Mouse (Mus musculus) bone marrow, adult 2 months (tissue): ENCODE data around the gene Acad10. TPM values are rescaled to one million over a fixed set of nuclear protein-coding genes. Genes with fewer than 3 reads are reported as not detected.
A peak's percentile ranks its signal among the peaks of the same experiment; 100 is the strongest.
"Not testable (repeated sequence)": the region's sequence is repeated elsewhere in the genome, so short reads cannot be mapped to it uniquely, and the experiment has no call there.

Experiments used
- H3K27ac ChIP-seq: fragments of 200-500 bp; 2 replicates; pipeline ENCODE4 v1.5.1; 2012; ENCODE audit warnings: low read depth, mild to moderate bottlenecking, control low read depth, inconsistent platforms, low read length; ENCODE audit not compliant: control insufficient read depth, poor library complexity, insufficient read depth
- H3K4me1 ChIP-seq: fragments of 200-500 bp; 2 replicates; pipeline ENCODE4 v1.6.1; 2011; ENCODE audit warnings: low read length; ENCODE audit not compliant: control insufficient read depth, insufficient read depth
- H3K4me3 ChIP-seq: fragments of 200-500 bp; replicated peaks from 2 replicates; pipeline ENCODE3; 2011; ENCODE audit warnings: mild to moderate bottlenecking, low read depth, low read length, control low read depth; ENCODE audit not compliant: control insufficient read depth
- CTCF ChIP-seq: fragments of 200-500 bp; IDR thresholded peaks from 2 replicates; pipeline ENCODE4 v1.5.1; 2011; ENCODE audit warnings: low read length, control low read depth; ENCODE audit not compliant: control insufficient read depth, insufficient read depth
- POLR2A ChIP-seq: fragments of 200-500 bp; IDR thresholded peaks from 2 replicates; pipeline ENCODE4 v1.6.1; 2011; ENCODE audit warnings: low read depth, mild to moderate bottlenecking, control low read depth, low read length, borderline replicate concordance; ENCODE audit not compliant: control insufficient read depth
- WGBS: fragments of 180-500 bp; shearing (Covaris S2); methylation state at CpG from one replicate; pipeline ENCODE4 v1.1.7; 2018; 5-methylcytosine and 5-hydroxymethylcytosine counted together
- polyA plus RNA-seq: library from polyadenylated mRNA; stranded (reverse); fragments of >200 nt; gene quantifications from 2 replicates; pipeline ENCODE4 v1.2.4, GENCODE M21; 2011; ENCODE audit warnings: low replicate concordance; ENCODE audit not compliant: missing spikeins, insufficient read depth, insufficient read length

Acad10 gene
- polyA plus RNA-seq, 1 experiment: 8.6 TPM

GRCm38 (mm10) chr5:121664078-121664477 is 3.8 kb upstream of the Acad10 start:
- peaks cover 2% of the 10 kb centered on the region; the same call in 1 of the 2 replicates for H3K4me1 ChIP-seq
- 88% methylated on average over 6 of the region's 6 CpGs for WGBS
- H3K27ac ChIP-seq: no peak overlapping the region
- TF ChIP-seq CTCF (no peak), POLR2A (no peak)
- H3K4me3 ChIP-seq: no peak overlapping the region

GRCm38 (mm10) chr5:121663456-121663855 is 3.1 kb upstream of the Acad10 start:
- peaks cover 2% of the 10 kb centered on the region; the same call in 1 of the 2 replicates for H3K4me1 ChIP-seq
- WGBS: 85% methylated on average over 8 of the region's 8 CpGs
- no peak overlapping the region for H3K27ac ChIP-seq
- no peak overlapping the region for H3K4me3 ChIP-seq
- TF ChIP-seq CTCF (no peak), POLR2A (no peak)

DNA sequence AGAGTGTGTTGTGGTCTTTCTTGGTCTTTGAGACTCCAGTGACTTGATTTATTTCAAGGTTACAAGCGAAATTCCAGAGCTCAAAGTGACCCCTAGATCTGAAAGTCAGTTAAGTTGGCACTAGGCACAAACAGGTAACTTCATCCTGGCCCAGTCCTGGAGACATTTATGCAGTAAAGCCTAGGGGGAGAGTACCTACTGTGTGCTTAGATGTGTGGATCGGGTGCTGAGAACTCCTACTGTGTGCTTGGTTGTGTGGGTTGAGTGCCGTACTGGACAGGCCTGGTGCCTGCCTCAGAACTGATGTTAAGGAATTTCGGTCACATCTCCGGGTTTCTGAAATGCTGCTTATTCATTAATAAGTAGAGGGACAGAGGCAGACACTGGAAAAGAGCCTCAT is 1.2 kb upstream of the Acad10 start:
- Histone ChIP-seq H3K4me3 (peak overlapping the region; percentile 72), H3K27ac (no peak overlapping the region), H3K4me1 (peaks cover 2% of the 10 kb centered on the region; the same call in 1 of the 2 replicates)
- no peak for TF ChIP-seq CTCF
- no peak for TF ChIP-seq POLR2A
- WGBS: 88% methylated on average over 5 of the region's 5 CpGs

DNA sequence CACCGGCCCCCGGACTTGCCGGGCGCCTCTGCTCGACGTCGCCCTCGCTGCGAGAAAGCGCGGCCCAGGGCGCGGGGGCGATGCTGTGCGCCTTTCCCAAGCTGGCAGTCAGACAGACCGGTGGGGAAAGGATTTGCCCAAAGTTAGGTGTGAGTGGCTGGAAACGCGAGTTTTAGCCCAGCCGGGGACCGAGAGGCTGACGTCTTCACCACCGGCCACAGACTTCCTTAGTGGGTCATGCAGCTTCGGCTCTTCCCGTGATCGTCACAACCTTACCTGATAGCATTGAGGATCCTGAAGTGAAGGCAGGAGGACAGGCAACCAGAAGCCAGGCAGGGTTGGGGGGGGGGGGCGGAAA is 562 bp upstream of the Acad10 start:
- under 1% methylated on average over 26 of the region's 26 CpGs for WGBS
- TF ChIP-seq POLR2A (no peak), CTCF (no peak)
- Histone ChIP-seq H3K27ac (peak overlapping the region; percentile 84), H3K4me3 (peak overlapping the region; percentile 72), H3K4me1 (peaks cover 2% of the 10 kb centered on the region; the same call in 1 of the 2 replicates)

GRCm38 (mm10) chr5:121657656-121658055 is 2.7 kb downstream of the Acad10 start:
- H3K27ac ChIP-seq, H3K4me1 ChIP-seq, H3K4me3 ChIP-seq: not testable (repeated sequence)
- 86% methylated on average over 6 of the region's 6 CpGs for WGBS

DNA sequence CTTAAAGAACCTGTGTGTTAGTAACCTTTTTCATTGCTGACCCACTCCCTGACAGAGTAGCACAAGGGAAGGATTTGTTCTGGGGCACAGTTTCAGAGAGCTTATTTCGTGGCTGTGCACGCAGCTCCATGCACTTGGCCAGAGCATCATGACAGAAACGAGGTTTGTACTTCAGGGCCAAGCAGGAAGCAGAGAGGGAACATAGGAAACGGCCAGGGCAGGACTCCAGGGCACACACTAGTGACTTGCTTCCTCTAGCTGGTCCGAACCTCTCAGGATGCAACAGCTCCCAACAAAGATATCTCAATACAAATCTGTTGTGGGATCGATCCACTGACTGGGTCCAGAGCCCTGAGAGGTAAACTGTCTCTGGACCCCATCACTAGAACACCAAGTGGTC is 3.4 kb downstream of the Acad10 start:
- 37% methylated on average over 6 of the region's 6 CpGs for WGBS

GRCm38 (mm10) chr5:121654526-121654925 is 5.8 kb downstream of the Acad10 start:
- 87% methylated on average over 4 of the region's 4 CpGs for WGBS
- Histone ChIP-seq H3K4me3 (no peak overlapping the region), H3K27ac (no peak overlapping the region), H3K4me1 (no peaks in the 10 kb centered on the region)
- TF ChIP-seq POLR2A: no peak
- TF ChIP-seq CTCF: no peak

More for the DNA sequence above, 3.4 kb downstream of the Acad10 start:
- H3K4me1 ChIP-seq, H3K27ac ChIP-seq, H3K4me3 ChIP-seq: not testable (repeated sequence)

GRCm38 (mm10) chr5:121649134-121649533 is 11.2 kb downstream of the Acad10 start:
- WGBS: 52% methylated on average over 7 of the region's 7 CpGs
- Histone ChIP-seq H3K4me1 (no peaks in the 10 kb centered on the region), H3K27ac (no peak overlapping the region), H3K4me3 (no peak overlapping the region)
- TF ChIP-seq POLR2A (no peak), CTCF (no peak)

DNA sequence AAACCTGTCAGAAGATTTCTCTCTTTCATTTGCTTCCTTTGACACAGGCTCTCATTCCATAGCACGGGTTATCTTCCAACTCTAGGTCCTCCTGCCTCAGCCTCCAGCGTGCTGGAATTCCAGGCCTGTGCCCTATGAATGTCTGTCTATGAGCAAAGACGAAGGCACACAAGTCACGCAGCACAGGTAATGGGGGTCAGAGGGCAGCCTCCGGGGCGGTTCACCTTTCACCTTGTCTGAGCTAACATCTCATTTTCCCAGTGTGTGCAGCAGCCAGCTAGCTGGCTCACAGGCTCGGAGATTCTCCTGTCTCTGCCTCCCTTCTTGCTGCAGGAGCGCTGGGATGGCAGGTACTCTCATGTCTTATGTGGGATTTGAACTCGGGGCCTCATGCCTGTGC is 20.7 kb downstream of the Acad10 start:
- H3K4me3 ChIP-seq: no peak overlapping the region
- TF ChIP-seq POLR2A (no peak), CTCF (no peak)
- H3K27ac ChIP-seq: no peak overlapping the region
- 92% methylated on average over 9 of the region's 9 CpGs for WGBS
- H3K4me1 ChIP-seq: no peaks in the 10 kb centered on the region
